Mouse (Mus musculus): ENCODE results near the gene Ripply3. TPM values are rescaled to one million over a fixed set of nuclear protein-coding genes. Genes with fewer than 3 reads are reported as not detected.

Ripply3 gene
- polyA plus RNA-seq, 1 experiment from 2014 or later = 4.6 TPM

- H3K4me3 ChIP-seq = peak within 1 kb of the TSS; percentile 92
- peak; percentile 86 for DNase-seq (ENCODE audit: extremely low spot score, low spot score)
- peak within 1 kb of the TSS; percentile 99 for H3K27ac ChIP-seq
- H3K9me3 ChIP-seq = no peaks in the 10 kb centered on the region
- under 1% methylated on average over 42 of the region's 43 CpGs for WGBS
- H3K4me1 ChIP-seq = peaks cover 46% of the 10 kb centered on the region
- no peaks in the 10 kb centered on the region for H3K27me3 ChIP-seq (ENCODE audit: poor library complexity, severe bottlenecking)
- H3K36me3 ChIP-seq (replicated peaks) = no peaks in the 10 kb centered on the region
These were observed 43.2 kb downstream of the Ripply3 start, which contains the start of gene Pigp for GRCm38 (mm10) chr16:94371301-94371931. TSS of gene Pigp (minus strand) at chr16:94371842.

GRCm38 (mm10) chr16:94379386-94379785 lies 51.2 kb downstream of the Ripply3 start:
- H3K27ac ChIP-seq = no peak overlapping the region
- H3K9me3 ChIP-seq = no peaks in the 10 kb centered on the region
- H3K4me1 ChIP-seq = 0 out of 2 replicates have a peak, but pooled peaks cover 8% of the 10 kb centered on the region
- H3K4me3 ChIP-seq = no peak overlapping the region
- WGBS = 95% methylated on average over 1 of the region's 1 CpGs
- no peaks in the 10 kb centered on the region for H3K36me3 ChIP-seq (replicated peaks)
- DNase-seq (ENCODE audit: extremely low spot score, low spot score) = no peak
- H3K27me3 ChIP-seq (ENCODE audit: poor library complexity, severe bottlenecking) = no peaks in the 10 kb centered on the region

- Histone ChIP-seq H3K4me1 (0 out of 2 replicates have a peak, but pooled peaks cover 3% of the 10 kb centered on the region), H3K9me3 (no peaks in the 10 kb centered on the region), H3K27ac (no peak overlapping the region), H3K27me3 (ENCODE audit: poor library complexity, severe bottlenecking) (no peaks in the 10 kb centered on the region), H3K4me3 (no peak overlapping the region), H3K36me3 (replicated peaks) (peaks cover 34% of the 10 kb centered on the region)
- no peak for DNase-seq (ENCODE audit: extremely low spot score, low spot score)
- WGBS = 97% methylated on average over 3 of the region's 3 CpGs
These were observed 55.1 kb downstream of the Ripply3 start for GRCm38 (mm10) chr16:94383277-94383676.

Other genes starting within 250 kb of the Ripply3 start
- gene Sim2, start 243.5 kb upstream of the Ripply3 start, polyA plus RNA-seq (2016; fragmentation: Nextera tagmentation; extraction: Ambion mirVana) = 0.04 and 0.14 TPM in 2 replicates
- 14.4 and 15.5 TPM in 2 replicates for gene Hlcs, start 14.8 kb upstream of the Ripply3 start, polyA plus RNA-seq (2016; fragmentation: Nextera tagmentation; extraction: Ambion mirVana)
- gene Ttc3, start 42.2 kb downstream of the Ripply3 start, polyA plus RNA-seq (2016; fragmentation: Nextera tagmentation; extraction: Ambion mirVana) = 304 and 306 TPM in 2 replicates
- gene Pigp, start 43.4 kb downstream of the Ripply3 start, polyA plus RNA-seq (2016; fragmentation: Nextera tagmentation; extraction: Ambion mirVana) = 89.3 and 94.9 TPM in 2 replicates
- gene Vps26c, start 198.4 kb downstream of the Ripply3 start, polyA plus RNA-seq (2016; fragmentation: Nextera tagmentation; extraction: Ambion mirVana) = 55.8 and 56.1 TPM in 2 replicates
- 9.1 TPM in 2 replicates for gene Dyrk1a, start 241.6 kb downstream of the Ripply3 start, polyA plus RNA-seq (2016; fragmentation: Nextera tagmentation; extraction: Ambion mirVana)

All from forebrain, embryonic 10.5 days (tissue).